8 mouse cellular contexts compared by ENCODE assay signal in the genomic region with DNA sequence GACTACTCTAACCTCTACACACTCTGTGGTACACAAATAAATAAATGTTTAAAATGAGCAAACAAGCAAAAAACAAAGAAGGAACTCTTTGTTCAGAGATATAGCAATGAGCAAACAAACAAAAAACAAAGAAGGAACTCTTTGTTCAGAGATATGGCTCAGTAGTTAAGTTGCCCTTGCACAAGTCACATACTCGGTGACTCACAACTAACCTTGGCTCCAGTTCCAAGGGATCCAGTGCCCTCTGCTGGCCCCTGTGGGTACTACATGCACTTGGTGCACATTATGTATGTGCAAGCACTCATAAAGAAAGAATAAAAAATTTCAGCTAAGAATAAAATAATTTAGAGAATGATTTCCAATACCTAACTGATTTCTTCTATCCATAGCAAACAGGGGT. TPM values are rescaled to one million over a fixed set of nuclear protein-coding genes. Genes with fewer than 3 reads are reported as not detected.
DNase-seq lines count a peak whose midpoint lies in the region; ATAC-seq and TF ChIP-seq lines count a peak whose summit lies in the region.

No protein-coding gene starts in this region.

- no peaks in the 10 kb centered on the region for H3K36me3 ChIP-seq in kidney, postnatal 0 days (ENCODE audit: insufficient read depth, low read length)
- H3K36me3 ChIP-seq in liver, postnatal 0 days (replicated peaks; ENCODE audit: insufficient read depth, low read length), result no peaks in the 10 kb centered on the region

- H3K4me1 ChIP-seq in bone marrow macrophage, adult 2 months (ENCODE audit: control insufficient read depth, insufficient read depth, low read length), result no peaks in the 10 kb centered on the region
- H3K4me1 ChIP-seq in kidney, postnatal 0 days (replicated peaks; ENCODE audit: insufficient read depth, low read length), result 0 out of 2 replicates have a peak, but pooled peaks cover 5% of the 10 kb centered on the region
- peaks cover 7% of the 10 kb centered on the region for H3K4me1 ChIP-seq in liver, postnatal 0 days (ENCODE audit: insufficient read depth)

- H3K4me3 ChIP-seq in bone marrow macrophage, adult 2 months (ENCODE audit: insufficient read depth, low read length), result no peak overlapping the region
- H3K4me3 ChIP-seq in kidney, postnatal 0 days (replicated peaks; ENCODE audit: low read depth, low read length), result no peak overlapping the region
- no peak overlapping the region for H3K4me3 ChIP-seq in liver, postnatal 0 days (ENCODE audit: low read depth, low read length)

- peak; percentile 49 for DNase-seq in ovary, postnatal 10 days (ENCODE audit: low spot score)
- no peak for DNase-seq in ovary, adult 18-20 months (ENCODE audit: low spot score)
- DNase-seq in gastrocnemius, adult 18-20 months (ENCODE audit: low spot score), result peak; percentile 63
- peak; percentile 71 for DNase-seq in kidney, postnatal 0 days (ENCODE audit: low spot score)
- peak; percentile 89 for DNase-seq in liver, postnatal 0 days
- peak; percentile 81 for DNase-seq in right cerebral cortex, postnatal 4 days
- peak; percentile 87 for DNase-seq in urinary bladder, postnatal 25 days (ENCODE audit: low spot score)

- no peaks in the 10 kb centered on the region for H3K9me3 ChIP-seq in kidney, postnatal 0 days (replicated peaks; ENCODE audit: low read length)
- H3K9me3 ChIP-seq in liver, postnatal 0 days (ENCODE audit: low read length), result no peaks in the 10 kb centered on the region

- TF ChIP-seq CTCF in bone marrow macrophage, adult 2 months (IDR thresholded peaks at IDR 0.05; ENCODE audit: low read depth, low read length), result peak; percentile 79
- TF ChIP-seq CTCF in kidney, postnatal 0 days (IDR thresholded peaks at IDR 0.05; ENCODE audit: low read depth), result peak; percentile 89
- peak; percentile 92 for TF ChIP-seq CTCF in liver, postnatal 0 days (IDR thresholded peaks at IDR 0.05; ENCODE audit: low read depth)

- no peak for TF ChIP-seq POLR2A in bone marrow macrophage, adult 2 months (IDR thresholded peaks at IDR 0.05; ENCODE audit: borderline replicate concordance, low read depth, low read length)

- no peak overlapping the region for H3K4me2 ChIP-seq in kidney, postnatal 0 days (ENCODE audit: low read length)
- H3K4me2 ChIP-seq in liver, postnatal 0 days (ENCODE audit: low read depth, low read length), result no peak overlapping the region

- no peaks in the 10 kb centered on the region for H3K27me3 ChIP-seq in kidney, postnatal 0 days (ENCODE audit: insufficient read depth, low read length)
- no peaks in the 10 kb centered on the region for H3K27me3 ChIP-seq in liver, postnatal 0 days (ENCODE audit: insufficient read depth, low read length)

- no peak overlapping the region for H3K9ac ChIP-seq in kidney, postnatal 0 days (ENCODE audit: low read depth, low read length)
- H3K9ac ChIP-seq in liver, postnatal 0 days (replicated peaks), result no peak overlapping the region

- no peak overlapping the region for H3K27ac ChIP-seq in bone marrow macrophage, adult 2 months (ENCODE audit: insufficient read depth, low read depth, low read length)
- H3K27ac ChIP-seq in kidney, postnatal 0 days, result peak overlapping the region; percentile 74
- H3K27ac ChIP-seq in liver, postnatal 0 days (ENCODE audit: low read depth), result no peak overlapping the region

- peak; percentile 53; the same call in 1 of the 2 replicates for ATAC-seq in kidney, postnatal 0 days (replicated peaks; ENCODE audit: low FRiP score, low read depth)
- peak; percentile 61 for ATAC-seq in liver, postnatal 0 days

- TF ChIP-seq EP300 in liver, postnatal 0 days (IDR thresholded peaks at IDR 0.05; ENCODE audit: low read depth), result peak; percentile 74; the same call in 1 of the 2 replicates

- WGBS in kidney, postnatal 0 days, result 21% methylated on average over 1 of the region's 1 CpGs
- WGBS in liver, postnatal 0 days (ENCODE audit: insufficient replicate concordance), result 0% methylated on average over 1 of the region's 1 CpGs

RNA-seq across cellular contexts. Expression of gene Tmprss2, which starts 17.9 kb away (rescaled TPM):
- not detected in 2 replicates for polyA plus RNA-seq in bone marrow macrophage, adult 2 months (2012; ENCODE audit: insufficient read depth, insufficient read length, missing spikeins)
- under 1 TPM in 1 of 2 experiments, not detected in 1; 0.07 TPM for total RNA-seq in gastrocnemius, adult 18-20 months (2021)
- 79.1 and 91.6 TPM in 2 replicates for polyA plus RNA-seq in kidney, postnatal 0 days (2015; fragmentation: Nextera tagmentation; extraction: Ambion mirVana)
- 2.8 and 4.3 TPM in 2 replicates for polyA plus RNA-seq in liver, postnatal 0 days (2015; fragmentation: Nextera tagmentation; extraction: Ambion mirVana)

Comparison
In these comparisons a context has a peak if more than half of its experiments do, and no peak if none do; other contexts are left out.
1. RNA of gene Tmprss2, which starts 17.9 kb away (polyA plus RNA-seq): 79.1 to 91.6 TPM in kidney, postnatal 0 days; 2.8 to 4.3 TPM in liver, postnatal 0 days and not detected in bone marrow macrophage, adult 2 months; every median in the first group is over 10 times any median in the second.
2. Peak in every context shown above with its lines, with median percentiles within 50 percentile points of each other: CTCF ChIP-seq.